Mouse (Mus musculus): Measurements from ENCODE around the gene R3hdm2.

R3hdm2 gene

GRCm38 (mm10) chr10:127353909-127354895, 25.9 kb upstream of the R3hdm2 start, which contains the start of gene Inhbe:
TSS of gene Inhbe (minus strand) at chr10:127354411.
- peak; percentile 26 for DNase-seq

GRCm38 (mm10) chr10:127355336-127355735, 24.8 kb upstream of the R3hdm2 start:
- DNase-seq = no peak

GRCm38 (mm10) chr10:127360714-127361113, 19.4 kb upstream of the R3hdm2 start:
- no peak for DNase-seq

GRCm38 (mm10) chr10:127367116-127367515, 13.0 kb upstream of the R3hdm2 start:
- DNase-seq = no peak

- DNase-seq = no peak
Observed at GRCm38 (mm10) chr10:127368273-127368672, 11.9 kb upstream of the R3hdm2 start.

- no peak for DNase-seq
Observed at GRCm38 (mm10) chr10:127369834-127370820, 10.0 kb upstream of the R3hdm2 start, which contains the start of gene Inhbc. TSS of gene Inhbc (minus strand) at chr10:127370431.

GRCm38 (mm10) chr10:127371023-127371422, 9.1 kb upstream of the R3hdm2 start:
- DNase-seq = no peak

GRCm38 (mm10) chr10:127377700-127378099, 2.4 kb upstream of the R3hdm2 start:
- DNase-seq = no peak

GRCm38 (mm10) chr10:127379654-127380053, 473 bp upstream of the R3hdm2 start:
- DNase-seq = no peak

GRCm38 (mm10) chr10:127380767-127381742, 928 bp downstream of the R3hdm2 start:
- peak; percentile 89 for DNase-seq

GRCm38 (mm10) chr10:127381743-127382134, 1.6 kb downstream of the R3hdm2 start:
- DNase-seq = no peak

GRCm38 (mm10) chr10:127391774-127392173, 11.6 kb downstream of the R3hdm2 start:
- DNase-seq = no peak

- no peak for DNase-seq
Observed at GRCm38 (mm10) chr10:127404701-127405100, 24.6 kb downstream of the R3hdm2 start.

GRCm38 (mm10) chr10:127407391-127407790, 27.3 kb downstream of the R3hdm2 start:
- DNase-seq = no peak

GRCm38 (mm10) chr10:127412101-127412500, 32.0 kb downstream of the R3hdm2 start:
- no peak for DNase-seq

GRCm38 (mm10) chr10:127412776-127413175, 32.6 kb downstream of the R3hdm2 start:
- no peak for DNase-seq

- DNase-seq = no peak
Observed at GRCm38 (mm10) chr10:127413585-127413984, 33.5 kb downstream of the R3hdm2 start.

- no peak for DNase-seq
Observed at GRCm38 (mm10) chr10:127414141-127414540, 34.0 kb downstream of the R3hdm2 start.

GRCm38 (mm10) chr10:127420131-127420530, 40.0 kb downstream of the R3hdm2 start:
- peak; percentile 30 for DNase-seq

GRCm38 (mm10) chr10:127420676-127421353, 40.7 kb downstream of the R3hdm2 start:
- peak; percentile 24 for DNase-seq

- DNase-seq = peak; percentile 80
Observed at GRCm38 (mm10) chr10:127422047-127422446, 41.9 kb downstream of the R3hdm2 start.

All from embryo, embryonic 11 days (tissue).